Mouse (Mus musculus) olfactory bulb, adult 2 months (tissue): ENCODE data around the gene Cog5. TPM values are rescaled to one million over a fixed set of nuclear protein-coding genes. Genes with fewer than 3 reads are reported as not detected.

ENCODE experiments used
- H3K27ac ChIP-seq: fragments of 200-500 bp; 2 replicates; pipeline ENCODE4 v1.5.1; 2012; ENCODE audit warnings: low read depth, low read length; ENCODE audit not compliant: insufficient read depth
- H3K4me1 ChIP-seq: fragments of 200-500 bp; 2 replicates; pipeline ENCODE4 v1.6.1; 2012; ENCODE audit warnings: low read length; ENCODE audit not compliant: control insufficient read depth, insufficient read depth
- H3K4me3 ChIP-seq: fragments of 200-500 bp; 2 replicates; pipeline ENCODE4 v1.5.1; 2012; ENCODE audit warnings: mild to moderate bottlenecking, low read depth, low read length, moderate library complexity; ENCODE audit not compliant: insufficient read depth
- CTCF ChIP-seq: fragments of 200-500 bp; IDR thresholded peaks from 2 replicates; pipeline ENCODE4 v1.5.1; 2012; ENCODE audit warnings: low read depth, mild to moderate bottlenecking, low read length, moderate library complexity; ENCODE audit not compliant: insufficient read depth
- POLR2A ChIP-seq: fragments of 200-500 bp; IDR thresholded peaks from 2 replicates; pipeline ENCODE4 v1.6.1; 2012; ENCODE audit warnings: mild to moderate bottlenecking, low read depth, low read length, moderate library complexity; ENCODE audit not compliant: insufficient read depth
- WGBS: fragments of 180-500 bp; shearing (Covaris S2); methylation state at CpG from one replicate; pipeline ENCODE4 v1.1.7; 2018; 5-methylcytosine and 5-hydroxymethylcytosine counted together
- polyA plus RNA-seq: library from polyadenylated mRNA; stranded (reverse); fragments of >200 nt; gene quantifications from 2 replicates; pipeline ENCODE4 v1.2.4, GENCODE M21; 2012; ENCODE audit warnings: low replicate concordance; ENCODE audit not compliant: missing spikeins, insufficient read depth, insufficient read length

Cog5 gene
- polyA plus RNA-seq, 1 experiment: not detected

- 53% methylated on average over 6 of the region's 6 CpGs for WGBS
- Histone ChIP-seq H3K4me1 (no peaks in the 10 kb centered on the region), H3K4me3 (no peak overlapping the region), H3K27ac (no peak overlapping the region)
- no peak for TF ChIP-seq POLR2A
- no peak for TF ChIP-seq CTCF
Measured at GRCm38 (mm10) chr12:31936657-31937300, 282.1 kb downstream of the Cog5 start.

GRCm38 (mm10) chr12:31937613-31938012 lies 282.9 kb downstream of the Cog5 start:
- Histone ChIP-seq H3K4me1 (no peaks in the 10 kb centered on the region), H3K27ac (no peak overlapping the region), H3K4me3 (no peak overlapping the region)
- no peak for TF ChIP-seq POLR2A
- no peak for TF ChIP-seq CTCF
- WGBS: 92% methylated on average over 3 of the region's 3 CpGs

- WGBS: 87% methylated on average over 4 of the region's 4 CpGs
- Histone ChIP-seq H3K4me1 (no peaks in the 10 kb centered on the region), H3K27ac (no peak overlapping the region), H3K4me3 (no peak overlapping the region)
- TF ChIP-seq CTCF: no peak
- TF ChIP-seq POLR2A: no peak
Measured at GRCm38 (mm10) chr12:31938391-31938997, 283.8 kb downstream of the Cog5 start.

- TF ChIP-seq CTCF: no peak
- no peak for TF ChIP-seq POLR2A
- H3K4me1 ChIP-seq: no peaks in the 10 kb centered on the region
- H3K4me3 ChIP-seq: no peak overlapping the region
- H3K27ac ChIP-seq: no peak overlapping the region
Measured at GRCm38 (mm10) chr12:31939026-31939425, 284.4 kb downstream of the Cog5 start.

- WGBS: 90% methylated on average over 4 of the region's 4 CpGs
- Histone ChIP-seq H3K4me1 (0 out of 2 replicates have a peak, but pooled peaks cover 2% of the 10 kb centered on the region), H3K27ac (no peak overlapping the region), H3K4me3 (no peak overlapping the region)
- TF ChIP-seq POLR2A: no peak
- no peak for TF ChIP-seq CTCF
Measured at GRCm38 (mm10) chr12:31943020-31943654, 288.5 kb downstream of the Cog5 start.

GRCm38 (mm10) chr12:31944405-31944804 lies 289.7 kb downstream of the Cog5 start:
- 0 out of 2 replicates have a peak, but pooled peaks cover 2% of the 10 kb centered on the region for H3K4me1 ChIP-seq
- no peak overlapping the region for H3K4me3 ChIP-seq
- TF ChIP-seq CTCF (no peak), POLR2A (no peak)
- WGBS: 91% methylated on average over 2 of the region's 2 CpGs
- no peak overlapping the region for H3K27ac ChIP-seq

- no peak overlapping the region for H3K27ac ChIP-seq
- no peak for TF ChIP-seq CTCF
- TF ChIP-seq POLR2A: no peak
- 95% methylated on average over 5 of the region's 5 CpGs for WGBS
- H3K4me1 ChIP-seq: 0 out of 2 replicates have a peak, but pooled peaks cover 2% of the 10 kb centered on the region
- H3K4me3 ChIP-seq: no peak overlapping the region
Measured at GRCm38 (mm10) chr12:31947476-31947875, 292.8 kb downstream of the Cog5 start.

- Histone ChIP-seq H3K4me3 (no peak overlapping the region), H3K27ac (0 out of 2 replicates have a peak overlapping the region, but pooled peaks have one; percentile 30), H3K4me1 (0 out of 2 replicates have a peak, but pooled peaks cover 2% of the 10 kb centered on the region)
- WGBS: 18% methylated on average over 7 of the region's 7 CpGs
- no peak for TF ChIP-seq CTCF
- TF ChIP-seq POLR2A: no peak
Measured at GRCm38 (mm10) chr12:31948101-31949000, 293.7 kb downstream of the Cog5 start.
